Mouse (Mus musculus): Measurements from ENCODE around the gene Foxp1. TPM values are rescaled to one million over a fixed set of nuclear protein-coding genes. Genes with fewer than 3 reads are reported as not detected.

Gene Foxp1
- polyA plus RNA-seq, 1 experiment, result 129 TPM

DNA sequence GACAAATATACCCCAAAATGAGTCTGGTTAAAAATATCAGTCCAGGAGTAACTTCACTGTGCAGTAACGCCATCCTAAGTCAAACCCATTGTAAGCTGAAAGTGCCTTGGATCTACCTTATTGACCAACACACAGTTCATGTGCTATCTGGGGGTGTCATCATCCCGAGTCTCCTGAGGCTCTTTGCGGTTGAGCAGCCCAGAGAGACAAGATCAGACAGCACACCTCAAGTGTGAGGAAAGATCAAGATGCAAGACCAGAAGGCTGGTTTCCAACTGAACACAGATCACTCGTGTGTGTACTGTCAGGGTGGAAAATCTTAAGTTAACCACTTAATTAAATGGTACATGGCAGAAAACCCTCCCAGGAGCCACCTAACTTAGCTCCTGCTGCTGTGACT is 238.5 kb downstream of the Foxp1 start:
- Histone ChIP-seq H3K4me1 (replicated peaks; ENCODE audit: control insufficient read depth, insufficient read depth, low read length) (peaks cover 23% of the 10 kb centered on the region), H3K4me3 (ENCODE audit: control insufficient read depth, insufficient read depth, low read length) (no peak overlapping the region), H3K27me3 (ENCODE audit: control insufficient read depth, insufficient read depth, low read length) (no peaks in the 10 kb centered on the region), H3K27ac (ENCODE audit: control insufficient read depth, insufficient read depth, low read length) (peak overlapping the region; percentile 64), H3K36me3 (ENCODE audit: control insufficient read depth, insufficient read depth, low read length) (no peaks in the 10 kb centered on the region)
- TF ChIP-seq CTCF (IDR thresholded peaks at IDR 0.05; ENCODE audit: borderline replicate concordance, control insufficient read depth, extremely low read depth, insufficient read depth, low read length, poor library complexity), result no peak
- TF ChIP-seq POLR2A (IDR thresholded peaks at IDR 0.05; ENCODE audit: control insufficient read depth, extremely low read depth, insufficient read depth, low read length, poor library complexity), result no peak
- 25% methylated on average over 4 of the region's 4 CpGs for WGBS
- no peak for DNase-seq

DNA sequence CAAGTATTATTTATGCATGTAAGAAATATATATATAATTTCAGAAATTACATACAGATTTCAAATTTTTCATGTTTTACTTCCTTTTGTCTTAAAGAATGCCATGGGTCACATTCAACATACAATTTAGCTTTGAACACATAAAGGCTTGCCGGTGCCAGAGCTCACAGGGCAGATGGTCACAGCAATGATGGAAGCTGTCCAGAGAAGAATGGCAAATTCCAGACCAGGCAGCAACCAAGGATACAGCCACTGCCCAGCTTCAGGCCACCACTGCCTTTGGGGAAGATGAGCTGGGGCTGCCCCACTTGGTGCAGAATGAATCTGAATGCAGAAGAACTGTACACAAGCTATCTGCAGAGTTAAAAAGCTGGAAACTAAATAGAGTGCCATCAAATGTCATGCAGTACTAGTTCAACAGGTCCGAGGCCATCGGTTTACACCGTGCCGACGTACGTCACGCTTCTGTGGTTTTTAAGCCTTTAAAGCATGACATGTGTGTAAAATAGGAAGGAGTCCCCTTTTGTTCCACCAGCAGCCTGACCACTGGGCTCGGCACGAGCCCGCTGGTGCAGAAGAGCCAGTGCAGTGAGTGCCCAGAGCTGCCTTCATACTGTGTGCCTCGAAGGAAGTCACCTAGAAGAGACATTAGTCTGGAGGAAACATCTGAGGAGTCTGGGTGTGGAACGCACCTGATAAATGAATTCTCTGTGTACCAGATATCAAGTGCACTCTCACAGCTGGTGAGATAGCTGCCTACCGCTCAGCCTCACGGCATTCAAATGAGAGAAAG is 239.5 kb downstream of the Foxp1 start:
- Histone ChIP-seq H3K36me3 (ENCODE audit: control insufficient read depth, insufficient read depth, low read length) (no peaks in the 10 kb centered on the region), H3K4me3 (ENCODE audit: control insufficient read depth, insufficient read depth, low read length) (no peak overlapping the region), H3K4me1 (replicated peaks; ENCODE audit: control insufficient read depth, insufficient read depth, low read length) (peaks cover 23% of the 10 kb centered on the region), H3K27ac (ENCODE audit: control insufficient read depth, insufficient read depth, low read length) (no peak overlapping the region), H3K27me3 (ENCODE audit: control insufficient read depth, insufficient read depth, low read length) (no peaks in the 10 kb centered on the region)
- WGBS, result 16% methylated on average over 15 of the region's 15 CpGs
- no peak for TF ChIP-seq CTCF (IDR thresholded peaks at IDR 0.05; ENCODE audit: borderline replicate concordance, control insufficient read depth, extremely low read depth, insufficient read depth, low read length, poor library complexity)
- TF ChIP-seq POLR2A (IDR thresholded peaks at IDR 0.05; ENCODE audit: control insufficient read depth, extremely low read depth, insufficient read depth, low read length, poor library complexity), result no peak
- DNase-seq, result no peak

GRCm38 (mm10) chr6:99281433-99281832 is 241.1 kb downstream of the Foxp1 start:
- Histone ChIP-seq H3K27me3 (ENCODE audit: control insufficient read depth, insufficient read depth, low read length) (no peaks in the 10 kb centered on the region), H3K36me3 (ENCODE audit: control insufficient read depth, insufficient read depth, low read length) (no peaks in the 10 kb centered on the region), H3K27ac (ENCODE audit: control insufficient read depth, insufficient read depth, low read length) (no peak overlapping the region), H3K4me3 (ENCODE audit: control insufficient read depth, insufficient read depth, low read length) (no peak overlapping the region), H3K4me1 (replicated peaks; ENCODE audit: control insufficient read depth, insufficient read depth, low read length) (peaks cover 29% of the 10 kb centered on the region)
- TF ChIP-seq CTCF (IDR thresholded peaks at IDR 0.05; ENCODE audit: borderline replicate concordance, control insufficient read depth, extremely low read depth, insufficient read depth, low read length, poor library complexity) (no peak), POLR2A (IDR thresholded peaks at IDR 0.05; ENCODE audit: control insufficient read depth, extremely low read depth, insufficient read depth, low read length, poor library complexity) (no peak)
- DNase-seq, result no peak
- 81% methylated on average over 9 of the region's 9 CpGs for WGBS

DNA sequence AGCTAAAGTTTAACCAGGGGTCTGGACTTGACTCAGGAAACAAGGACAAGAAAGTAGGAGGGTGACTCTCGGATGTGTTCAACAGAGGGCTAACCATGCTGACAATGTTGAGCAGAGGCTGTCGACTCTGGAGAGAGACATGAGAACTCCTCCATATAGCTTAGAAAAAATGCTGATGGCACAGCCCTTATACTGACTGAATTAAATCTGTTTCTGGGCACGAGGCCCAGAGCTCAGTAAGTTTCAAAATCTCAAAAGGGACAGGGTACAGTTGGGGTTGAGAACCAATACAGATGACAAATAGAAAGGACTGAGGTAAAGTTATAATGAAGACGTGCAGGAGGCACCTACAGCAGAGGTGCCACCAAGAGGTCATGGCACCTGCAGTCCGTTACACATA is 241.9 kb downstream of the Foxp1 start:
- no peaks in the 10 kb centered on the region for H3K27me3 ChIP-seq (ENCODE audit: control insufficient read depth, insufficient read depth, low read length)
- H3K36me3 ChIP-seq (ENCODE audit: control insufficient read depth, insufficient read depth, low read length), result no peaks in the 10 kb centered on the region
- TF ChIP-seq CTCF (IDR thresholded peaks at IDR 0.05; ENCODE audit: borderline replicate concordance, control insufficient read depth, extremely low read depth, insufficient read depth, low read length, poor library complexity) (no peak), POLR2A (IDR thresholded peaks at IDR 0.05; ENCODE audit: control insufficient read depth, extremely low read depth, insufficient read depth, low read length, poor library complexity) (no peak)
- H3K4me3 ChIP-seq (ENCODE audit: control insufficient read depth, insufficient read depth, low read length), result no peak overlapping the region
- peaks cover 33% of the 10 kb centered on the region for H3K4me1 ChIP-seq (replicated peaks; ENCODE audit: control insufficient read depth, insufficient read depth, low read length)
- 81% methylated on average over 5 of the region's 5 CpGs for WGBS
- H3K27ac ChIP-seq (ENCODE audit: control insufficient read depth, insufficient read depth, low read length), result no peak overlapping the region
- DNase-seq, result no peak

GRCm38 (mm10) chr6:99277251-99277650 is 245.3 kb downstream of the Foxp1 start:
- WGBS, result 92% methylated on average over 1 of the region's 1 CpGs
- Histone ChIP-seq H3K4me3 (ENCODE audit: control insufficient read depth, insufficient read depth, low read length) (no peak overlapping the region), H3K36me3 (ENCODE audit: control insufficient read depth, insufficient read depth, low read length) (no peaks in the 10 kb centered on the region), H3K4me1 (replicated peaks; ENCODE audit: control insufficient read depth, insufficient read depth, low read length) (peaks cover 22% of the 10 kb centered on the region), H3K27me3 (ENCODE audit: control insufficient read depth, insufficient read depth, low read length) (no peaks in the 10 kb centered on the region), H3K27ac (ENCODE audit: control insufficient read depth, insufficient read depth, low read length) (no peak overlapping the region)
- TF ChIP-seq CTCF (IDR thresholded peaks at IDR 0.05; ENCODE audit: borderline replicate concordance, control insufficient read depth, extremely low read depth, insufficient read depth, low read length, poor library complexity) (no peak), POLR2A (IDR thresholded peaks at IDR 0.05; ENCODE audit: control insufficient read depth, extremely low read depth, insufficient read depth, low read length, poor library complexity) (no peak)
- DNase-seq, result no peak

GRCm38 (mm10) chr6:99276297-99276653 is 246.2 kb downstream of the Foxp1 start:
- 96% methylated on average over 7 of the region's 7 CpGs for WGBS
- Histone ChIP-seq H3K27ac (ENCODE audit: control insufficient read depth, insufficient read depth, low read length) (no peak overlapping the region), H3K4me3 (ENCODE audit: control insufficient read depth, insufficient read depth, low read length) (no peak overlapping the region), H3K4me1 (replicated peaks; ENCODE audit: control insufficient read depth, insufficient read depth, low read length) (peaks cover 19% of the 10 kb centered on the region), H3K27me3 (ENCODE audit: control insufficient read depth, insufficient read depth, low read length) (no peaks in the 10 kb centered on the region), H3K36me3 (ENCODE audit: control insufficient read depth, insufficient read depth, low read length) (no peaks in the 10 kb centered on the region)
- DNase-seq, result no peak
- TF ChIP-seq CTCF (IDR thresholded peaks at IDR 0.05; ENCODE audit: borderline replicate concordance, control insufficient read depth, extremely low read depth, insufficient read depth, low read length, poor library complexity) (no peak), POLR2A (IDR thresholded peaks at IDR 0.05; ENCODE audit: control insufficient read depth, extremely low read depth, insufficient read depth, low read length, poor library complexity) (no peak)
